Mouse (Mus musculus) ES-E14 (cell line): ENCODE results near the gene Cdc42.

Source experiments
- MAFK ChIP-seq: IDR thresholded peaks from 2 replicates; pipeline ENCODE4 v1.6.1; 2014; ENCODE audit warnings: mild to moderate bottlenecking, low read depth, low read length, inconsistent platforms; ENCODE audit not compliant: insufficient read depth
- ZNF384 ChIP-seq: IDR thresholded peaks from 2 replicates; pipeline ENCODE4 v1.6.1; 2012; ENCODE audit warnings: low read depth, low read length, inconsistent platforms

- TF ChIP-seq MAFK (no peak), ZNF384 (no peak)
Measured at GRCm38 (mm10) chr4:137292625-137293024, 64.9 kb downstream of the Cdc42 start.
